Mouse (Mus musculus) ES-E14 (cell line): ENCODE data around the gene Brf1. TPM values are rescaled to one million over a fixed set of nuclear protein-coding genes. Genes with fewer than 3 reads are reported as not detected.

Experiments
- DNase-seq: peaks from one replicate; pipeline ENCODE4 v3.0.0-alpha.2; 2013; ENCODE audit warnings: low read depth, low spot score
- H3K27ac ChIP-seq: 2 replicates; pipeline ENCODE4 v1.5.1; 2012; ENCODE audit warnings: low read depth, mild to moderate bottlenecking, low read length, moderate library complexity, mixed read lengths; ENCODE audit not compliant: poor library complexity, insufficient read depth, severe bottlenecking
- H3K36me3 ChIP-seq: 2 replicates; pipeline ENCODE4 v1.6.1; 2012; ENCODE audit warnings: mild to moderate bottlenecking, low read length, moderate library complexity, mixed read lengths; ENCODE audit not compliant: control insufficient read depth, poor library complexity, insufficient read depth, severe bottlenecking
- H3K4me1 ChIP-seq, 2 experiments: fragments of 150-350 bp in 1 of 2; sonication (generic) in 1 of 2; 2 replicates each; pipeline ENCODE4 v1.6.1; 2012; ENCODE audit warnings: low read length in 2 of 2, mild to moderate bottlenecking in 1 of 2, mixed read lengths in 1 of 2; ENCODE audit not compliant: control insufficient read depth in 2 of 2, insufficient read depth in 2 of 2, poor library complexity in 1 of 2
- H3K4me3 ChIP-seq, 2 experiments: fragments of 150-350 bp in 1 of 2; sonication (generic) in 1 of 2; 2 replicates each; pipeline ENCODE4 v1.5.1; 2012; ENCODE audit warnings: low read length in 2 of 2, low read depth in 1 of 2, mild to moderate bottlenecking in 1 of 2, mixed read lengths in 1 of 2; ENCODE audit not compliant: insufficient read depth in 1 of 2, poor library complexity in 1 of 2, severe bottlenecking in 1 of 2
- H3K9ac ChIP-seq: 2 replicates; pipeline ENCODE4 v1.6.1; 2012; ENCODE audit warnings: low read depth, mild to moderate bottlenecking, low read length, mixed read lengths; ENCODE audit not compliant: poor library complexity, insufficient read depth, severe bottlenecking
- H3K9me3 ChIP-seq: fragments of 150-350 bp; sonication (generic); 2 replicates; pipeline ENCODE4 v1.6.1; 2012; ENCODE audit warnings: low read depth, mild to moderate bottlenecking, low read length; ENCODE audit not compliant: control insufficient read depth, insufficient read depth
- CHD2 ChIP-seq: IDR thresholded peaks from 2 replicates; pipeline ENCODE4 v1.6.1; 2014; ENCODE audit warnings: mild to moderate bottlenecking, low read depth, low read length, inconsistent platforms
- HCFC1 ChIP-seq: IDR thresholded peaks from 2 replicates; pipeline ENCODE4 v1.6.1; 2012; ENCODE audit warnings: low read length, inconsistent platforms, borderline replicate concordance; ENCODE audit not compliant: insufficient read depth
- MAFK ChIP-seq: IDR thresholded peaks from 2 replicates; pipeline ENCODE4 v1.6.1; 2014; ENCODE audit warnings: mild to moderate bottlenecking, low read depth, low read length, inconsistent platforms; ENCODE audit not compliant: insufficient read depth
- ZC3H11A ChIP-seq: IDR thresholded peaks from 2 replicates; pipeline ENCODE4 v1.6.1; 2012; ENCODE audit warnings: low read depth, mild to moderate bottlenecking, inconsistent platforms, low read length, borderline replicate concordance
- ZNF384 ChIP-seq: IDR thresholded peaks from 2 replicates; pipeline ENCODE4 v1.6.1; 2012; ENCODE audit warnings: low read depth, low read length, inconsistent platforms
- in situ Hi-C, 2 experiments: fragments of 600-800 bp; cut with MboI; formaldehyde crosslinking; loops; one replicate each; pipeline ENCODE4 v1.15.1; 2025; ENCODE audit warnings: low sequenced_read_pairs in 2 of 2, inconsistent platforms in 1 of 2; ENCODE audit not compliant: unreplicated experiment in 2 of 2
- total RNA-seq: library from RNA; depleted of rRNA; stranded (reverse); fragments of 300-350 nt; gene quantifications from 2 replicates; pipeline ENCODE4 v1.2.3, GENCODE M21; 2012

Gene Brf1
- total RNA-seq, 1 experiment: 56.4 TPM

DNA sequence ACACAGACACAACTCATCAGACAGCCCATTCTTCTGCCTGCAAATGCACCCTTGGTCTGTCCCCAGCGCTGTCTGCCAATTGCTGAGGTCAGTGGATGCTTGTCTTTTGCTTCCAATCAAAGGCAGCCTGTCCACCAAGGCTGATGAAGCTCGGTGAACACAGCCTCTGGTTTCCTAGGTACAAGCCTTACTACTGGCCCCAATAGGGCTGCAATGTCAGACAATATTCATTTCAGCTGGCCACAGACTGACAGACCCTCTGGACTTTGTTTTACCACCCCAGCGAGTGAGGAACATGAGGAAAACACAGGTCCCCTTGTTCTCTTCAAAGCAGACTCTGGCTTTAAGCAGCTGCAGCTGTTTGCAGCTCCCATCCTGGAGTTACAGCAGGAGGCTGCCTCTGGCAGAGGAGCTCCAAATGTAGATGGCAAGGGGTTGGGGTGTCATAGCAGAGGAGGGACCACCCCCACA is 12.6 kb upstream of the Brf1 start:
- TF ChIP-seq CHD2 (no peak), ZC3H11A (no peak), ZNF384 (no peak), MAFK (no peak), HCFC1 (no peak)
- no peak overlapping the region for H3K9ac ChIP-seq
- in situ Hi-C loops: no loop called here
- H3K9me3 ChIP-seq: no peaks in the 10 kb centered on the region
- peaks cover 2 to 7% of the 10 kb centered on the region in 2 experiments; a peak in 1 of 4 replicates for H3K4me1 ChIP-seq
- H3K4me3 ChIP-seq: peak overlapping the region in 1 of 2 experiments; percentile 95; a peak in 1 of 4 replicates
- DNase-seq: no peak
- H3K36me3 ChIP-seq: no peaks in the 10 kb centered on the region
- H3K27ac ChIP-seq: no peak overlapping the region

DNA sequence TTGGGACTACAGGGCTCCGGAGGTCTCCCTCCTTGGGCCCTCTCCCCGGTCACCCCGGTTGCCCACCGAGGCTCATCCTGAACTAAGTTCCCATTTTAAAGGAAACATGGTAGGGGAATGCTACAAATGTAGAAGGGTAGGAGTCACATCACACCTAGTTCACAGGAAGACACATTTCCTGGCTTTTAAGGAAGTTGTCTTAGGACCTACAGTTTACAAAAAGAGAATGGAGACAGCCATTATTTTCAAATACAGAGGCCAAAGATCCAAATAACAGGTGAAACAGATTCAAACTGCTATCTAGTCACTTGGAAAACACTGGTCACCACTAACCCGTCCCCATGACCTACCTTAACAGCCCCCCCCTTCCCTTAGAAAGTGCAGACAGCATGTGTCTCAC is 11.9 kb upstream of the Brf1 start:
- no peak for DNase-seq
- Histone ChIP-seq H3K9ac (no peak overlapping the region), H3K27ac (no peak overlapping the region), H3K4me1 (peaks cover 2 to 5% of the 10 kb centered on the region in 2 experiments; a peak in 1 of 4 replicates), H3K36me3 (no peaks in the 10 kb centered on the region), H3K4me3 (no peak overlapping the region), H3K9me3 (no peaks in the 10 kb centered on the region)
- in situ Hi-C loops: no loop called here
- TF ChIP-seq ZNF384 (no peak), CHD2 (no peak), ZC3H11A (no peak), HCFC1 (no peak), MAFK (no peak)

DNA sequence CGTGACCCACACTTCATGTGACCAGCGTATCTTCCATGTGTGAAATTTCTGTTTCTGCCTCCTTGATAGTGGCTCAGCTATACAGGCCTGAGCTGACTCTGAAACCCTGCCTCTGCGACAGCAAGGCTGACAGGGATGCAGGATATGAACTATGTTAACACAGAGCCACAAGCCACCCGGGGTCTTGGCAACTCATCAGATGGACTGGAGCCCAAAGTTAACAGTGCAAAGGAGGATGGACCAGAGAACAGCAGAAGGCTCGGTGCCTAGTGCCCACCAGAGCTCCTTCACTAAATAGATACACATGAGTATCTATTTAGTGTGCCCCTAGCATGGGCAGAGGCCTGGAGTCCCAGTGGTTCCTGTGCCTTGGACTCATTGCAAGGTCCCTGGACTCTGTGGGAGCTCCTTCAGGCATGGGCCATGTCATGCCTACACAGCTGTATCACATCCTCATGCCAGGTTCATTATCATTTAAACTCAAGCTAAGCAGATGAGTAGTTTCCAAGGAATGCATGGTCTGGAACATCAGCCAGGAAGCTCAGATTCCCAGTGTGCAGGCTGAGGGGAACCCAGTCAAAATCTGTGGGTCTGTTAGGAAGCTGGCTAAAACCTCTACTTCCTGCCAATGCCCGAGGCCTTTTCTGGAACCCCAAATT is 11.3 kb upstream of the Brf1 start:
- in situ Hi-C loops: no loop called here
- peaks cover 2 to 5% of the 10 kb centered on the region in 2 experiments; a peak in 1 of 4 replicates for H3K4me1 ChIP-seq
- no peaks in the 10 kb centered on the region for H3K9me3 ChIP-seq
- no peak for TF ChIP-seq ZC3H11A
- TF ChIP-seq MAFK: no peak
- no peak for TF ChIP-seq ZNF384
- no peak for TF ChIP-seq CHD2
- TF ChIP-seq HCFC1: no peak
- no peaks in the 10 kb centered on the region for H3K36me3 ChIP-seq
- no peak overlapping the region for H3K9ac ChIP-seq
- no peak overlapping the region for H3K4me3 ChIP-seq
- DNase-seq: no peak
- no peak overlapping the region for H3K27ac ChIP-seq

DNA sequence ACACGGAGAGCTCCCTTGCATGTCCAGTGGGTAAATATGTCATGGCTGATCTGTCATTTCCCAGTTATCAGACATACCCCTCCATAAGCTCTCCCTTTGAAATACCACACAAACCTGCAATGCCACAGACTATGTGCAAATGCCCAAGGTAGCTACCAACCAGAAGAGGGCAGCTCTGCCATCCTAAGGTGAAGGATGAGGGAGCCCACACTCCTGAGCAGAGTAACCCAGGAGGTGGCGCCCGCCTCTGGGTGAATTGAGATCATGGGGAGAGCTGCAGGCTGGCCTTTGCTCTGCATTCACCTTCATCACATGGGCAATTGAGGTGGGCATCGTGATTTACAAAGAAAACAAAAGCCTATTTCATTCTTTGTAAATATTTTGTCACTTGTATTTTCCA is 4.5 kb upstream of the Brf1 start:
- in situ Hi-C loops: no loop called here
- Histone ChIP-seq H3K4me3 (no peak overlapping the region), H3K9ac (no peak overlapping the region), H3K4me1 (peaks cover 0 to 4% of the 10 kb centered on the region in 2 experiments; a peak in 1 of 4 replicates), H3K27ac (no peak overlapping the region), H3K36me3 (no peaks in the 10 kb centered on the region), H3K9me3 (no peaks in the 10 kb centered on the region)
- TF ChIP-seq CHD2 (no peak), MAFK (no peak), HCFC1 (no peak), ZNF384 (no peak), ZC3H11A (no peak)
- DNase-seq: no peak

DNA sequence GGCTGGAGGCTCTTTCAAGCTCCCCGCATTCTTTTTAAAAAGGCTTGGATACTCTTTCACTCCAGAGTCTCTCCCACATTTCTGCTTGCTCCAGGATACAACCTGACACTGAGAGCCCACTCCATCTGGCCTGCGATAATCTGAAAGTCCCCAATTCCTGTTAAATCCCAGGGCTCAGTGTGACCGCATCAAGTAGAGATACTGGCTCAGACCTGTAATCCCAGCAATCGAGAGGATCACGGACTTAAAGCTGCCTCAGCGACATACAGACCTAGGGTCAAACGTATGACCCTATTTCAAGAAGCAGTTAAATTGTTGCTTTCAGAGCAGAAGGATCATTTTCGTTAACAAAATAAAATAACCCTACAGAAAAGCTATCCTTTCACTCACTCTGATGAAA is 3.5 kb upstream of the Brf1 start:
- no peak for DNase-seq
- TF ChIP-seq CHD2 (no peak), ZNF384 (no peak), ZC3H11A (no peak), MAFK (no peak), HCFC1 (no peak)
- H3K9ac ChIP-seq: no peak overlapping the region
- no peaks in the 10 kb centered on the region for H3K36me3 ChIP-seq
- in situ Hi-C loops: no loop called here
- H3K4me1 ChIP-seq: peaks cover 4 to 5% of the 10 kb centered on the region in 2 experiments; a peak in 2 of 4 replicates
- H3K9me3 ChIP-seq: no peaks in the 10 kb centered on the region
- no peak overlapping the region for H3K4me3 ChIP-seq
- no peak overlapping the region for H3K27ac ChIP-seq
